Mouse (Mus musculus): ENCODE measurements around the gene Skap1. TPM values are rescaled to one million over a fixed set of nuclear protein-coding genes. Genes with fewer than 3 reads are reported as not detected.
"Not testable (repeated sequence)": the region's sequence is repeated elsewhere in the genome, so short reads cannot be mapped to it uniquely, and the experiment has no call there.

Gene Skap1
- polyA plus RNA-seq, 1 experiment from 2014 or later, result 2.1 TPM

- Histone ChIP-seq H3K9me3 (ENCODE audit: control insufficient read depth, low read length) (no peaks in the 10 kb centered on the region), H3K4me1 (replicated peaks; ENCODE audit: control insufficient read depth, insufficient read depth, low read length) (peaks cover 7% of the 10 kb centered on the region; the same call in 1 of the 2 replicates), H3K9ac (ENCODE audit: low read length) (no peak overlapping the region), H3K36me3 (ENCODE audit: control insufficient read depth, insufficient read depth, low read length) (peaks cover 15% of the 10 kb centered on the region), H3K27ac (ENCODE audit: low read length) (no peak overlapping the region), H3K4me2 (ENCODE audit: low read depth, low read length) (no peak overlapping the region), H3K4me3 (ENCODE audit: low read length) (no peak overlapping the region), H3K27me3 (ENCODE audit: control insufficient read depth, insufficient read depth, low read depth, low read length) (no peaks in the 10 kb centered on the region)
- WGBS, result 73% methylated on average over 7 of the region's 7 CpGs
- ATAC-seq (ENCODE audit: low read depth), result no peak
These were observed 311.3 kb downstream of the Skap1 start for GRCm38 (mm10) chr11:96775665-96776064.

GRCm38 (mm10) chr11:96776068-96776467 lies 311.7 kb downstream of the Skap1 start:
- peaks cover 11% of the 10 kb centered on the region for H3K36me3 ChIP-seq (ENCODE audit: control insufficient read depth, insufficient read depth, low read length)
- no peak overlapping the region for H3K9ac ChIP-seq (ENCODE audit: low read length)
- WGBS, result 33% methylated on average over 3 of the region's 3 CpGs
- no peaks in the 10 kb centered on the region for H3K27me3 ChIP-seq (ENCODE audit: control insufficient read depth, insufficient read depth, low read depth, low read length)
- H3K9me3 ChIP-seq (ENCODE audit: control insufficient read depth, low read length), result no peaks in the 10 kb centered on the region
- H3K4me1 ChIP-seq (replicated peaks; ENCODE audit: control insufficient read depth, insufficient read depth, low read length), result peaks cover 7% of the 10 kb centered on the region; the same call in 1 of the 2 replicates
- no peak for ATAC-seq (ENCODE audit: low read depth)
- no peak overlapping the region for H3K27ac ChIP-seq (ENCODE audit: low read length)
- no peak overlapping the region for H3K4me3 ChIP-seq (ENCODE audit: low read length)
- peak overlapping the region; percentile 74; the same call in 1 of the 2 replicates for H3K4me2 ChIP-seq (ENCODE audit: low read depth, low read length)

- peak; percentile 100 for ATAC-seq (ENCODE audit: low read depth)
- Histone ChIP-seq H3K4me1 (replicated peaks; ENCODE audit: control insufficient read depth, insufficient read depth, low read length) (peaks cover 7% of the 10 kb centered on the region; the same call in 1 of the 2 replicates), H3K27ac (ENCODE audit: low read length) (peak within 1 kb of the TSS; percentile 72), H3K36me3 (ENCODE audit: control insufficient read depth, insufficient read depth, low read length) (0 out of 2 replicates have a peak, but pooled peaks cover 4% of the 10 kb centered on the region), H3K4me2 (ENCODE audit: low read depth, low read length) (peak within 1 kb of the TSS; percentile 74), H3K9me3 (ENCODE audit: control insufficient read depth, low read length) (no peaks in the 10 kb centered on the region), H3K27me3 (ENCODE audit: control insufficient read depth, insufficient read depth, low read depth, low read length) (no peaks in the 10 kb centered on the region), H3K4me3 (ENCODE audit: low read length) (peak within 1 kb of the TSS; percentile 70), H3K9ac (ENCODE audit: low read length) (peak within 1 kb of the TSS; percentile 62)
- WGBS, result under 1% methylated on average over 59 of the region's 59 CpGs
These were observed 312.9 kb downstream of the Skap1 start, which contains the start of gene Snx11 for GRCm38 (mm10) chr11:96776968-96777962. Snx11 (minus strand) TSS chr11:96777559.

GRCm38 (mm10) chr11:96778061-96778627 lies 313.8 kb downstream of the Skap1 start:
- peak overlapping the region; percentile 74 for H3K4me2 ChIP-seq (ENCODE audit: low read depth, low read length)
- not testable (repeated sequence) for H3K4me1 ChIP-seq (replicated peaks; ENCODE audit: control insufficient read depth, insufficient read depth, low read length); H3K36me3 ChIP-seq (ENCODE audit: control insufficient read depth, insufficient read depth, low read length); ATAC-seq (ENCODE audit: low read depth); H3K27me3 ChIP-seq (ENCODE audit: control insufficient read depth, insufficient read depth, low read depth, low read length); H3K9me3 ChIP-seq (ENCODE audit: control insufficient read depth, low read length)
- peak overlapping the region; percentile 72 for H3K27ac ChIP-seq (ENCODE audit: low read length)
- peak overlapping the region; percentile 70 for H3K4me3 ChIP-seq (ENCODE audit: low read length)
- WGBS, result 62% methylated on average over 10 of the region's 10 CpGs
- peak overlapping the region; percentile 62 for H3K9ac ChIP-seq (ENCODE audit: low read length)

- no peak overlapping the region for H3K9ac ChIP-seq (ENCODE audit: low read length)
- H3K4me2 ChIP-seq (ENCODE audit: low read depth, low read length), result no peak overlapping the region
- no peak for ATAC-seq (ENCODE audit: low read depth)
- H3K4me1 ChIP-seq (replicated peaks; ENCODE audit: control insufficient read depth, insufficient read depth, low read length), result peaks cover 7% of the 10 kb centered on the region; the same call in 1 of the 2 replicates
- H3K36me3 ChIP-seq (ENCODE audit: control insufficient read depth, insufficient read depth, low read length), result no peaks in the 10 kb centered on the region
- no peak overlapping the region for H3K4me3 ChIP-seq (ENCODE audit: low read length)
- no peaks in the 10 kb centered on the region for H3K27me3 ChIP-seq (ENCODE audit: control insufficient read depth, insufficient read depth, low read depth, low read length)
- 68% methylated on average over 5 of the region's 5 CpGs for WGBS
- no peak overlapping the region for H3K27ac ChIP-seq (ENCODE audit: low read length)
- H3K9me3 ChIP-seq (ENCODE audit: control insufficient read depth, low read length), result no peaks in the 10 kb centered on the region
These were observed 315.9 kb downstream of the Skap1 start for GRCm38 (mm10) chr11:96780306-96780705.

GRCm38 (mm10) chr11:96781425-96781824 lies 317.0 kb downstream of the Skap1 start:
- WGBS, result 59% methylated on average over 2 of the region's 2 CpGs
- no peaks in the 10 kb centered on the region for H3K27me3 ChIP-seq (ENCODE audit: control insufficient read depth, insufficient read depth, low read depth, low read length)
- no peak for ATAC-seq (ENCODE audit: low read depth)
- H3K9ac ChIP-seq (ENCODE audit: low read length), result no peak overlapping the region
- H3K4me3 ChIP-seq (ENCODE audit: low read length), result no peak overlapping the region
- no peak overlapping the region for H3K27ac ChIP-seq (ENCODE audit: low read length)
- H3K4me2 ChIP-seq (ENCODE audit: low read depth, low read length), result no peak overlapping the region
- H3K4me1 ChIP-seq (replicated peaks; ENCODE audit: control insufficient read depth, insufficient read depth, low read length), result peaks cover 6% of the 10 kb centered on the region; the same call in 1 of the 2 replicates
- no peaks in the 10 kb centered on the region for H3K36me3 ChIP-seq (ENCODE audit: control insufficient read depth, insufficient read depth, low read length)
- H3K9me3 ChIP-seq (ENCODE audit: control insufficient read depth, low read length), result no peaks in the 10 kb centered on the region

GRCm38 (mm10) chr11:96784847-96785246 lies 320.5 kb downstream of the Skap1 start:
- not testable (repeated sequence) for H3K27me3 ChIP-seq (ENCODE audit: control insufficient read depth, insufficient read depth, low read depth, low read length); H3K4me3 ChIP-seq (ENCODE audit: low read length); H3K4me2 ChIP-seq (ENCODE audit: low read depth, low read length); H3K9me3 ChIP-seq (ENCODE audit: control insufficient read depth, low read length); H3K27ac ChIP-seq (ENCODE audit: low read length); ATAC-seq (ENCODE audit: low read depth); H3K36me3 ChIP-seq (ENCODE audit: control insufficient read depth, insufficient read depth, low read length); H3K4me1 ChIP-seq (replicated peaks; ENCODE audit: control insufficient read depth, insufficient read depth, low read length); H3K9ac ChIP-seq (ENCODE audit: low read length)
- WGBS, result 11% methylated on average over 7 of the region's 7 CpGs

- Histone ChIP-seq H3K9ac (ENCODE audit: low read length) (no peak overlapping the region), H3K9me3 (ENCODE audit: control insufficient read depth, low read length) (no peaks in the 10 kb centered on the region), H3K27ac (ENCODE audit: low read length) (no peak overlapping the region), H3K4me3 (ENCODE audit: low read length) (no peak overlapping the region), H3K4me2 (ENCODE audit: low read depth, low read length) (no peak overlapping the region), H3K4me1 (replicated peaks; ENCODE audit: control insufficient read depth, insufficient read depth, low read length) (peaks cover 14% of the 10 kb centered on the region), H3K36me3 (ENCODE audit: control insufficient read depth, insufficient read depth, low read length) (no peaks in the 10 kb centered on the region), H3K27me3 (ENCODE audit: control insufficient read depth, insufficient read depth, low read depth, low read length) (no peaks in the 10 kb centered on the region)
- ATAC-seq (ENCODE audit: low read depth), result no peak
- 32% methylated on average over 9 of the region's 9 CpGs for WGBS
These were observed 322.5 kb downstream of the Skap1 start for GRCm38 (mm10) chr11:96786731-96787450.
